Mouse (Mus musculus) v-Abl transformed pro-B cells (cell line): ENCODE results near the gene Grm3.

ENCODE experiments used
- in situ Hi-C, 2 experiments: fragments of 400-800 bp; cut with MboI; formaldehyde crosslinking; loops; one replicate each; pipeline ENCODE4 v1.15.1; 2025; ENCODE audit not compliant: unreplicated experiment in 2 of 2

The Grm3 gene

GRCm38 (mm10) chr5:9724956-9725600, at the start of gene Grm3:
TSS of gene Grm3 (minus strand) at chr5:9725170.
- in situ Hi-C loops = no loop called here

DNA sequence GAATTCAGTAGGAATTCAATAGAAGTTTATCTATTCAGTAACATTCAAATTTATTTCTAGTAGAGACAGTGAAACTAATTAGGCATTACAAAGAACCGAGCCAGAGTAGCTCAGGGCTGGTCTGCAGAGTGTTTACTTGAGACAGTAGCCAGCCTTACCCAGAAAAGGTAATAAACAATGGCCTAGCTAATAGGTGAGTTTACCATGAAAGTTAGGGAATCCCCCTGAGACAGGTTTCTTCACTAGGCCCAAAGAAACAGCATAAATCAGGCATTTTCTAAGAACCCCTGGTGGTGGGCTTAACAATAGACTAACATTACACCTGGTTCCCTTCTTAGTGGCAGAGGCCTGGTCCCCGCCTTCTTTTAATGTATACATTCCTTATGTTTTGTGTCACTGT, 30.8 kb upstream of the Grm3 start:
- in situ Hi-C loops = no loop called here

- in situ Hi-C loops = no loop called here
Observed at GRCm38 (mm10) chr5:9748184-9748583, 23.2 kb upstream of the Grm3 start.

- in situ Hi-C loops = no loop called here
Observed at GRCm38 (mm10) chr5:9744120-9744519, 19.1 kb upstream of the Grm3 start.

DNA sequence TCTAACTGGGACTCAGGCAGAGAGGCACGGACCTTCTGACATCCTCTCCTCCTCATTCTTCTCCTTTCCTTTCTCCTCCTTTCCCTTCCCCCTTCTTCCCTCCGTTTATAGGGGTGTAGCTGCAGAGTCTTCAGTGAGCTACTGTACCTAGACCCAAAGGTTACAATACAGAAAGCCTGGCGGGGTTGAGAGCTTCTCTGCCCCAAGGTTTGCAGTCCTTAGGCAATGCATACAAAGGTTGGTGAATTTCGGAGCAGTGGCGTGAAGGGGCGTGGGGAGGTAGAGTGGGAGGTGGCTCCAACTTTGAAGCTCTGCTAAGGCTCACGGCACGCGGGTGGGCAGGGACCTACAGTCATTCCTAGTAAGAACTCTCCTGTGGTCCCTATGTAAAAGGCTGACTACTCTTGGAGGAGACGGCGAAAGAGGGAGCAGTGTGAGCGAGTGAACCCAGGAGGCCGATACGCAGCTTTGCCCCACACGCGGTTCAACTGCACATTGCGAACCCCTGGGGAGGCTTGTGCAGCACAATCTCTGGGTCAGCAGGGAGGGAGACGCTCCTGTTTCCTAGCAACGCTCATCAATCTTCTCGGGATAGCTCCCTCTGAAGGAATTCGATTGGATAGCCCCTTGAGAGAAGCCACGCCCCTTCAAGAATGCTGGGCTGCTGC, 765 bp upstream of the Grm3 start:
- in situ Hi-C loops = no loop called here

DNA sequence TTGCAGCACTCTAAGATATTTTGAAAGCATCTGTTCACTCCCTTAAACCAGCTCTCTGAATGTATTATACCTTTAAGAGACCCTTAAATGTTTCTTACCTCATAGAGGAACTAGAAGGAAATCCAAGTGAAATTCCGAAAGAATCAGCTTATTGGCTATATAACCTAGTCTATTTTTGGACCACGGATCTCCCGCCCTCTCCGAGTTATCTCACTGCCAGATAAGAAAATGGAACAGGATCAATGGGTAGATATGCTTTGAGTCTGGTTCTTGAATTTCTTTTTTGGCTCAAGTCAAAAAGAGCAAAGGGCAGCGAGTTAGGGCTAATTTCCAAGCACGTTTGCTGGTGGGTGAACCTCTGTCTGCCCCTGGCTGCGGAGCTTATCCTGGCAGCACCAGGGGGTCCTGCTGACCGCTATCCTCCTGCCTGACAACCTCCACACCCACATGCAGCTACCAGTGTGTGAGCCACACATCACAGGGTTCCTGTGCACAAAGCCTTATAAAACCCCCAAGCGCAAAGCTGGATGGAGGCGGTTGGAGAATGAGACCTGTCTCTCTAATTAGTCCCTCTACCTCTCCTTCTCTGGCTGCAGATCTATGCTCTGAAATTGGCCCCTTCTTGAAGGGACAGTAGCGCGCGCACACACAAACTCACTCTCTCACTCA, 549 bp downstream of the Grm3 start:
- in situ Hi-C loops = no loop called here

- in situ Hi-C loops = no loop called here
Observed at GRCm38 (mm10) chr5:9721136-9721535, 3.8 kb downstream of the Grm3 start.

DNA sequence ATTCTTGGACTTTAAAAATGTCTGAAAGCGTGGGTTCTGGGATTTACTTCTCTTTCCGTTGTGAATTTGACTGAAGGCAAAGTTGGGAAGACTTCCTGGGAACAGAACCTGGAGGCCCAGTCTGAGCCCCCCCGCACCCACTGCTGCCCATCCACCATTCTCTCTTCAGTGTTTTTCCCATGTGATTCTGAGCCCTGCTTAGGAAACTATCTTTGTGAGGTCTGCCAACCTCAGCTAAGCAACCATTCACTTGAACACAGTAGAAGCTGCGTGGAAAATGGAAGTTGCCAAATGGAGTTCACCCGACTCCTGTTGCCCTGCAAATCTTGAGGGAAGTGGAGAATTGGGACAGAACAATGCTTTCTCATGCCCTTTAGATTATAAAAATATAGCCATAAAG, 8.7 kb downstream of the Grm3 start:
- in situ Hi-C loops = no loop called here

GRCm38 (mm10) chr5:9707096-9707495, 17.9 kb downstream of the Grm3 start:
- in situ Hi-C loops = no loop called here

DNA sequence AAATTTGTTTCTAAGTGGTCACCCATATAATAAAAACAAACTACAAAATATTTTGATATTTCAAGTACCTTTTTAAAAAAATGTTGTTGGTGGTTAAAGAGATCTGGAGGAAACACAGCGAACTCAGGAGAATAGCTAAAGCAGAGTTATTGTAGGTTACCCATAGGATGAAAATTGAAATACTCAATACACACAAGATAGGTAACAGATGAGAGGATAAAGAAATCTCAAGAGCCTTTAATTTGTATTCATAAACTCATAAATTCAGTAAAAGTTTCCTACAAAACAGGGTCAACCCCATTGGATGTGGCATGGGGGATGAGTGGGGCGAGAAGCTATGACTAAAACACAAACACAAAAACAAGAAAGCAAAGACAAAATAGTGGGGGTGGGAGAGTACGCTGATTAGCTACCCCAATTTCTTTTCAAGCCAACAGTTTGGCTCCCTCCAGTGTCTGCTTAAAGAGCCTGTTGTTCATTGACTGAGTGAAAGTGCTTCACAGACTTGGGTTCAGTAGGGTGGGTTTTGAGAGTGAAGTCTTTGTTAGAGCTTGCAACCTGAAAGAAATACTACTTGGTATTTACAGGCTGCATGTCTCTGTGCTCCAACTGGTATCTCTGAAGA, 21.5 kb downstream of the Grm3 start:
- in situ Hi-C loops = no loop called here

- in situ Hi-C loops = no loop called here
Observed at GRCm38 (mm10) chr5:9702656-9703384, 22.1 kb downstream of the Grm3 start.

DNA sequence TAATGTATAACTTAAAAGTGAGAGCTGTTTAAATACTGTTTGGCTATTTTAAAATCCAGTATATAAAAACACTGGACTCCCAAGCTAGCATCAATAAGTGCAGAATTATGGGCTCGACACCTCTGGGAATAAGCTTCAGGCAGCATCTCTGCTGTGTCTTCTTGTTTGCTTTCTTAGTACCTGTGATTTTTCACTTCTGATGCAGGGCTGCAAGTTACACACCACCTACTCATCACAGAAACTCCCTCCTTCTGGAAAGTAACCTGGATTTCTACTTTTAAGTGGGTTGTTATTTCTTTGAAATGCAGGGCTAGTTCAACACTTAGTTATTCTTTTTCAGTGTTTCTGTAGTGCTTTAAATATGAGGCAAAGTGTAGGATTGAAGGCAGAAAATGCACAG, 32.6 kb downstream of the Grm3 start:
- in situ Hi-C loops = no loop called here

DNA sequence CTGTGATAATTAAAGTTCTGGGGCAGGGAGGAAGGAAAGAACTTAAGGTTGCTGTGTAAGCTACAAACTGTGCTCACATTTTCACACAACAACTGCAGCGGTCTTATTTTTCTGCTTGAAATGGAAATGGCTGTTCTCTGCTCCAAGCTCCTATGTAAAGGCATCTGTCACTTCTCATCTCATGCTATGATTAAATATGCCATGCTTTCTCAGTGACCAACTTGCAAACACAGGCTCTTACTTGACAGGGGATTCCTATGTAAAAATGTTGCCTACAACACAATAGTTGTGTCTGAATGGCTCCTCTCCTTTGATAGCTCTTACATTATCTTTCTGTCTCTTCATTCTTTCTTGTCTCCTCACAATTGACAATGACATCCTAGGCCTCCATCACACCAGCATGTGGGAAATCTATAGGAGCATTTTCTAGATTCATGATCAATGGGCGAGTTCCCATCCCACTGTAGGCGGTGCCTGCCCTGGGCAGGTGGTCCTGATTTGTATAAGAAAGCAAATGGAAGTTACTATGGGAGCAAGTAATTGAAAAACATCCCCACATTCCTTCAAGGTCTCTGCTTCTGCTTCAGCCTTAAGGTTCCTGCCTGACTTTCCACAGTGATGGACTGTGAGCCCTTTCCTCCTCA, 34.2 kb downstream of the Grm3 start:
- in situ Hi-C loops = no loop called here

- in situ Hi-C loops = no loop called here
Observed at GRCm38 (mm10) chr5:9690192-9690591, 34.8 kb downstream of the Grm3 start.

DNA sequence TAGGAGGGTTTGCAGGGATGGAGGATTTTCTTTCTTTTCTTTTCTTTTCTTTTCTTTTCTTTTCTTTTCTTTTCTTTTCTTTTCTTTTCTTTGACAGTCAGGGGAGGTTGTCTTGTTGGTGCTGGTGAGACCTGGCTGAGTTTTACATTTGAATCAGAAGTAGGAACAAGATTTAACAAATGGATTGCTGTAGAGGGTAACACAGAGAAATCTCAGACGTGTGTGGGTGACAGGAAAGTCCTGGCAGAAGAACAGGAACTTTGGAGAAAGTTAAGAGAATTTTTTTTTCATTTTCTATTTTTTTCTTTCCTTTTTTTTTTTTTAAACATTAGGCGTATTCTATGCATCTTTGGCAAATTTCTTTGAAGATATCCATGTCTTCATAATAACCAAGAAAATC, 41.8 kb downstream of the Grm3 start:
- in situ Hi-C loops = no loop called here

- in situ Hi-C loops = no loop called here
Observed at GRCm38 (mm10) chr5:9669002-9669401, 56.0 kb downstream of the Grm3 start.

DNA sequence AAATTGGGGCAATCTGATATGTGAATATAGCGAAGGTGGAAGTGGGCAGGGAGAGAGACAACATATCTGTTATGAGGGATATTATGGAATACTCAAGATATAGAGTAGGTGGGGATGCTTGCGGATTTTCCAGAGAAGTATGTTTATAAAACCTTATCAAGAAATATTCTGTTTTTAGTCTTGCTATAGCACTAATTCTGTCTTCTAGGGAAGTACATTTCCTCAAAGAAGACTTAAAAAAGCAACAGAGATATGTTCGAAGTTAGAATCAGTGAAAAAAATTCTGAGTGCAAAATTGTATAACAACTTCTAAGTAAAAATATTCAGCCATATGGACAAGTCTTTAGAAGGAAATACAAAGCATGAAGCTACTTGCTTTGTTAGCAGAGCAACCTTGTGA, 61.6 kb downstream of the Grm3 start:
- in situ Hi-C loops = no loop called here

DNA sequence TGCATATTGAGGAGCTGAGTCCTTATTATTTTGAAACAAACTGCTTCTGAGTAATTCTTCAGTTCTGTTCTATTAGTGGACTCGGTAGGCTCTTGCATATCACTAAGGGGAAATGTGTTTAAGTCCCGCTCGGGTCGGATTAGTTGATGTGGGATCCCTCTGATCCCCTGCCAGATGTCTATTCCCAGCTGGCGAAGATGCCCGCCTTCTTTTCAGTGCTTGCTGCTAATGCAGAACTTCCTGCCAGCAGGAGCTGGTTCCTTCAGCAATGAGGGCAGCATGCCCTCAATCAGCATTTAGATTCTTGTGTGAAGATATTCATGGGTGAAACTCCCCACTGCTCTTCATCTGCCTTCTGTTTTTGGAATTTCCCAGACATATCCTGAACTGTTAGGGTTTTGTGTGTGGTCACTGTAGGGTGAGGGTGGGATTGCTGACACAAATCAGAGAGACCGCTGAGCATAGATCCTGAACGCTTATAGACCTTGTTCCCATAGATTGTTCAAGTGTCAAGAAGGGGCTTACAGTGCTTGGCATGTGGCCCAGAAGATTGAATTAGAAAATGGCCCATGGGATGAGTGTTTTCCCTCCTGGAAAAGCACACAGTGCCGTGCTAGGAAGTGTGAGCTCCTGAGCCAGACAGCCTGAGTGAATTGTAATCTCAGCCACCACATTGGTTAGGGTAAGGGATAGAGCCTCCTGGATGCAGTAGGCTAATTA, 62.9 kb downstream of the Grm3 start:
- in situ Hi-C loops = no loop called here

DNA sequence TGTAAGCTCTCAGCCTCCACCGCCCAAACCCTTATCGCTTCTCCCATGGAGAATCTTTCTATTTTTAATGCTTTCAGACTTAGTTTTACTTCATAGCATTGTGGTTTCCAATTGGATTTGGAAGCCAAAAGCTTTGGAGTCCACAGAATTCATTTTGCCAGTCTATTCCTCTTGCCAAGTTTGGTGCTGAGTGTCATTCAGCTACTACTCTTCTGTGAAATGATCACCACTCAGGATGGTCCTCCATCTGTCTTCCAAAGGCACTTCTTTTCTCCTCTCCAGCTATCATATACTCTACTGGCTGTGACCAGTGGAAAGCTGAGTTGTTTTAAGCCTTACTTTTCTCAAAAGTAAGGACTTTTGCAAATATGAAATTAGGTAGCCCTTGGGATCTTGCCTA, 86.4 kb downstream of the Grm3 start:
- in situ Hi-C loops = no loop called here

GRCm38 (mm10) chr5:9627220-9627619, 97.8 kb downstream of the Grm3 start:
- in situ Hi-C loops = no loop called here
